Mouse (Mus musculus): ENCODE data around the gene Cartpt. TPM values are rescaled to one million over a fixed set of nuclear protein-coding genes. Genes with fewer than 3 reads are reported as not detected.

Cartpt gene
- 20.8 and 25.7 TPM in 2 replicates for polyA plus RNA-seq (2015; fragmentation: Nextera tagmentation; extraction: Ambion mirVana)

GRCm38 (mm10) chr13:99900965-99901364, at the start of gene Cartpt:
Gene Cartpt, minus strand, starts transcription at chr13:99901091.
- Histone ChIP-seq H3K27ac (ENCODE audit: low read length) (no peak within 1 kb of the TSS), H3K9me3 (ENCODE audit: control insufficient read depth, low read length) (no peaks in the 10 kb centered on the region), H3K4me2 (ENCODE audit: low read depth, low read length) (peak within 1 kb of the TSS; percentile 27), H3K9ac (ENCODE audit: low read depth, low read length) (no peak within 1 kb of the TSS), H3K4me3 (ENCODE audit: low read length) (no peak within 1 kb of the TSS; the same call in 1 of the 2 replicates), H3K36me3 (ENCODE audit: control insufficient read depth, insufficient read depth, low read length) (no peaks in the 10 kb centered on the region), H3K27me3 (replicated peaks; ENCODE audit: control insufficient read depth, insufficient read depth, low read length) (peaks cover 22% of the 10 kb centered on the region), H3K4me1 (ENCODE audit: control insufficient read depth, insufficient read depth, low read length) (peaks cover 7% of the 10 kb centered on the region)
- ATAC-seq = no peak
- WGBS = 50% methylated on average over 9 of the region's 9 CpGs

- Histone ChIP-seq H3K4me1 (ENCODE audit: control insufficient read depth, insufficient read depth, low read length) (no peaks in the 10 kb centered on the region), H3K9me3 (ENCODE audit: control insufficient read depth, low read length) (peaks cover 4% of the 10 kb centered on the region; the same call in 1 of the 2 replicates), H3K4me2 (ENCODE audit: low read depth, low read length) (no peak overlapping the region), H3K27me3 (replicated peaks; ENCODE audit: control insufficient read depth, insufficient read depth, low read length) (no peaks in the 10 kb centered on the region), H3K4me3 (ENCODE audit: low read length) (no peak overlapping the region), H3K36me3 (ENCODE audit: control insufficient read depth, insufficient read depth, low read length) (0 out of 2 replicates have a peak, but pooled peaks cover 4% of the 10 kb centered on the region), H3K9ac (ENCODE audit: low read depth, low read length) (no peak overlapping the region), H3K27ac (ENCODE audit: low read length) (no peak overlapping the region)
- 82% methylated on average over 4 of the region's 4 CpGs for WGBS
- ATAC-seq = no peak
Measured at GRCm38 (mm10) chr13:99947417-99947816, 46.5 kb upstream of the Cartpt start.

GRCm38 (mm10) chr13:99943525-99943924, 42.6 kb upstream of the Cartpt start:
- no peaks in the 10 kb centered on the region for H3K36me3 ChIP-seq (ENCODE audit: control insufficient read depth, insufficient read depth, low read length)
- no peak overlapping the region for H3K4me2 ChIP-seq (ENCODE audit: low read depth, low read length)
- no peaks in the 10 kb centered on the region for H3K4me1 ChIP-seq (ENCODE audit: control insufficient read depth, insufficient read depth, low read length)
- H3K4me3 ChIP-seq (ENCODE audit: low read length) = no peak overlapping the region
- no peak overlapping the region for H3K9ac ChIP-seq (ENCODE audit: low read depth, low read length)
- WGBS = 90% methylated on average over 2 of the region's 2 CpGs
- ATAC-seq = no peak
- no peaks in the 10 kb centered on the region for H3K27me3 ChIP-seq (replicated peaks; ENCODE audit: control insufficient read depth, insufficient read depth, low read length)
- H3K27ac ChIP-seq (ENCODE audit: low read length) = no peak overlapping the region
- H3K9me3 ChIP-seq (ENCODE audit: control insufficient read depth, low read length) = peaks cover 4% of the 10 kb centered on the region; the same call in 1 of the 2 replicates

- Histone ChIP-seq H3K4me2 (ENCODE audit: low read depth, low read length) (no peak overlapping the region), H3K27me3 (replicated peaks; ENCODE audit: control insufficient read depth, insufficient read depth, low read length) (no peaks in the 10 kb centered on the region), H3K36me3 (ENCODE audit: control insufficient read depth, insufficient read depth, low read length) (no peaks in the 10 kb centered on the region), H3K9ac (ENCODE audit: low read depth, low read length) (no peak overlapping the region), H3K27ac (ENCODE audit: low read length) (no peak overlapping the region), H3K4me1 (ENCODE audit: control insufficient read depth, insufficient read depth, low read length) (no peaks in the 10 kb centered on the region), H3K4me3 (ENCODE audit: low read length) (no peak overlapping the region), H3K9me3 (ENCODE audit: control insufficient read depth, low read length) (peaks cover 4% of the 10 kb centered on the region; the same call in 1 of the 2 replicates)
- ATAC-seq = no peak
- 21% methylated on average over 2 of the region's 2 CpGs for WGBS
Measured at GRCm38 (mm10) chr13:99940601-99941000, 39.7 kb upstream of the Cartpt start.

- H3K27ac ChIP-seq (ENCODE audit: low read length) = no peak overlapping the region
- no peak overlapping the region for H3K4me2 ChIP-seq (ENCODE audit: low read depth, low read length)
- no peaks in the 10 kb centered on the region for H3K36me3 ChIP-seq (ENCODE audit: control insufficient read depth, insufficient read depth, low read length)
- no peak overlapping the region for H3K4me3 ChIP-seq (ENCODE audit: low read length)
- ATAC-seq = no peak
- no peaks in the 10 kb centered on the region for H3K27me3 ChIP-seq (replicated peaks; ENCODE audit: control insufficient read depth, insufficient read depth, low read length)
- peaks cover 4% of the 10 kb centered on the region; the same call in 1 of the 2 replicates for H3K9me3 ChIP-seq (ENCODE audit: control insufficient read depth, low read length)
- WGBS = 72% methylated on average over 8 of the region's 8 CpGs
- H3K9ac ChIP-seq (ENCODE audit: low read depth, low read length) = no peak overlapping the region
- H3K4me1 ChIP-seq (ENCODE audit: control insufficient read depth, insufficient read depth, low read length) = no peaks in the 10 kb centered on the region
Measured at GRCm38 (mm10) chr13:99939320-99939671, 38.4 kb upstream of the Cartpt start.

- H3K4me3 ChIP-seq (ENCODE audit: low read length) = no peak overlapping the region
Measured at GRCm38 (mm10) chr13:99938606-99939319, 37.9 kb upstream of the Cartpt start.

GRCm38 (mm10) chr13:99937741-99938140, 36.9 kb upstream of the Cartpt start:
- H3K27ac ChIP-seq (ENCODE audit: low read length) = no peak overlapping the region
- ATAC-seq = no peak
- WGBS = 72% methylated on average over 3 of the region's 3 CpGs

More at GRCm38 (mm10) chr13:99938606-99939319, 37.9 kb upstream of the Cartpt start:
- Histone ChIP-seq H3K36me3 (ENCODE audit: control insufficient read depth, insufficient read depth, low read length) (no peaks in the 10 kb centered on the region), H3K4me1 (ENCODE audit: control insufficient read depth, insufficient read depth, low read length) (no peaks in the 10 kb centered on the region), H3K27ac (ENCODE audit: low read length) (no peak overlapping the region), H3K4me2 (ENCODE audit: low read depth, low read length) (no peak overlapping the region), H3K9me3 (ENCODE audit: control insufficient read depth, low read length) (peaks cover 3% of the 10 kb centered on the region; the same call in 1 of the 2 replicates), H3K9ac (ENCODE audit: low read depth, low read length) (no peak overlapping the region), H3K27me3 (replicated peaks; ENCODE audit: control insufficient read depth, insufficient read depth, low read length) (no peaks in the 10 kb centered on the region)
- WGBS = 75% methylated on average over 10 of the region's 10 CpGs
- no peak for ATAC-seq

GRCm38 (mm10) chr13:99932406-99932805, 31.5 kb upstream of the Cartpt start:
- H3K9ac ChIP-seq (ENCODE audit: low read depth, low read length) = no peak overlapping the region
- H3K36me3 ChIP-seq (ENCODE audit: control insufficient read depth, insufficient read depth, low read length) = no peaks in the 10 kb centered on the region
- ATAC-seq = no peak
- H3K27ac ChIP-seq (ENCODE audit: low read length) = no peak overlapping the region
- H3K9me3 ChIP-seq (ENCODE audit: control insufficient read depth, low read length) = no peaks in the 10 kb centered on the region
- no peak overlapping the region for H3K4me2 ChIP-seq (ENCODE audit: low read depth, low read length)
- no peaks in the 10 kb centered on the region for H3K4me1 ChIP-seq (ENCODE audit: control insufficient read depth, insufficient read depth, low read length)
- no peak overlapping the region for H3K4me3 ChIP-seq (ENCODE audit: low read length)
- 72% methylated on average over 1 of the region's 1 CpGs for WGBS
- no peaks in the 10 kb centered on the region for H3K27me3 ChIP-seq (replicated peaks; ENCODE audit: control insufficient read depth, insufficient read depth, low read length)

More at GRCm38 (mm10) chr13:99937741-99938140, 36.9 kb upstream of the Cartpt start:
- H3K4me3 ChIP-seq (ENCODE audit: low read length) = no peak overlapping the region
- no peak overlapping the region for H3K9ac ChIP-seq (ENCODE audit: low read depth, low read length)
- no peaks in the 10 kb centered on the region for H3K27me3 ChIP-seq (replicated peaks; ENCODE audit: control insufficient read depth, insufficient read depth, low read length)
- no peak overlapping the region for H3K4me2 ChIP-seq (ENCODE audit: low read depth, low read length)
- H3K36me3 ChIP-seq (ENCODE audit: control insufficient read depth, insufficient read depth, low read length) = no peaks in the 10 kb centered on the region
- no peaks in the 10 kb centered on the region for H3K4me1 ChIP-seq (ENCODE audit: control insufficient read depth, insufficient read depth, low read length)
- H3K9me3 ChIP-seq (ENCODE audit: control insufficient read depth, low read length) = no peaks in the 10 kb centered on the region

GRCm38 (mm10) chr13:99931502-99931901, 30.6 kb upstream of the Cartpt start:
- no peak overlapping the region for H3K27ac ChIP-seq (ENCODE audit: low read length)
- no peak overlapping the region for H3K9ac ChIP-seq (ENCODE audit: low read depth, low read length)
- H3K27me3 ChIP-seq (replicated peaks; ENCODE audit: control insufficient read depth, insufficient read depth, low read length) = no peaks in the 10 kb centered on the region
- no peaks in the 10 kb centered on the region for H3K9me3 ChIP-seq (ENCODE audit: control insufficient read depth, low read length)
- H3K36me3 ChIP-seq (ENCODE audit: control insufficient read depth, insufficient read depth, low read length) = no peaks in the 10 kb centered on the region
- H3K4me3 ChIP-seq (ENCODE audit: low read length) = no peak overlapping the region
- 86% methylated on average over 6 of the region's 6 CpGs for WGBS
- no peak for ATAC-seq
- H3K4me2 ChIP-seq (ENCODE audit: low read depth, low read length) = no peak overlapping the region
- H3K4me1 ChIP-seq (ENCODE audit: control insufficient read depth, insufficient read depth, low read length) = no peaks in the 10 kb centered on the region

All from intestine, embryonic 16.5 days (tissue).